Mouse (Mus musculus) stomach, postnatal 0 days (tissue): ENCODE data around the gene Helt.

Experiments
- CTCF ChIP-seq: IDR thresholded peaks from 2 replicates; pipeline ENCODE4 v1.5.1; 2016; ENCODE audit warnings: antibody characterized with exemption, low read depth, mild to moderate bottlenecking, moderate library complexity
- EP300 ChIP-seq: optimal IDR thresholded peaks from 2 replicates; pipeline ENCODE3; 2016; ENCODE audit warnings: antibody characterized with exemption

DNA sequence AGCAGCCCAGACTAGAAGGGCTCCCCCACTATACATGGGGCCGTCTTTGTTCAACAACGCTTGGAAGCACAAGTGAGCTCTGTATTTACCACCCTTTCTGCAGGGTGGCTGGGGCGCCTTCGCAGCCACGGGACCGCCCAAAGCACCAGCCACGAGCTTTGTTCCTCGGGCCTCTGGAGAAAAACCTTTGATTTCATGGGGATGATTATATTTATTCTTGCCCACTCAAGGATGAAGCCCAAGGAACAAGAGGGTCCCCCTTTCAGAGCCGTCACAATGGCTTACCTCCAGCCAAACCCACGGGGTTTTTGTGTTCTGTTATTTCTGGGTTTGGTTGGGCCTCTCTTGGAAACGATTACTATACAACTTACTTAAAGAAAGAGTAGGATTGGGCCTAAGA, 5.2 kb downstream of the Helt start:
- TF ChIP-seq CTCF (no peak), EP300 (no peak)
